Mouse (Mus musculus) layer of hippocampus, postnatal 10 days (tissue): ENCODE data around the gene Ufsp1. TPM values are rescaled to one million over a fixed set of nuclear protein-coding genes. Genes with fewer than 3 reads are reported as not detected.

Source experiments
- DNase-seq, 2 experiments: peaks; one replicate each; pipeline ENCODE4 v3.0.0; 2021; ENCODE audit warnings: low spot score in 2 of 2
- total RNA-seq, 2 experiments: library from RNA; stranded (reverse); gene quantifications; 2 replicates each; pipeline ENCODE4 v1.2.3; 2021

The Ufsp1 gene
- total RNA-seq, 2 experiments from 2014 or later, result 20.4 to 21.8 TPM

DNA sequence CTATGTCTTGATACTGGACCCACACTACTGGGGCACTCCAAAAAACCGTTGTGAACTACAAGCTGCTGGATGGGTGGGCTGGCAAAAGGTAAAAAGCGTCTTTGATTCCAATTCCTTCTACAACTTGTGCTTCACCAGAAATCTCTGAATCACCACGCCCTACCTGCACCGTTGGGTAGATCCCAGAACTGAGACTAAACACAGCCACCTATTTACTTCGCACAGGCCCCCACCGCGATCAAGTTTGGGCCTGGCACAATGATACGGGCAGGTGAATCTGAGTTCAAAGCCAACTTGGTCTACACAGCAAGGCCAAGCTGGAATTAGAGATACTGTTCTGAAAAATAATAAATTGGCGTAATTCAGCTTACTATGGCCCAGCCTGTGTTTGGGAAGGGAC is 867 bp downstream of the Ufsp1 start:
- no peak for DNase-seq

DNA sequence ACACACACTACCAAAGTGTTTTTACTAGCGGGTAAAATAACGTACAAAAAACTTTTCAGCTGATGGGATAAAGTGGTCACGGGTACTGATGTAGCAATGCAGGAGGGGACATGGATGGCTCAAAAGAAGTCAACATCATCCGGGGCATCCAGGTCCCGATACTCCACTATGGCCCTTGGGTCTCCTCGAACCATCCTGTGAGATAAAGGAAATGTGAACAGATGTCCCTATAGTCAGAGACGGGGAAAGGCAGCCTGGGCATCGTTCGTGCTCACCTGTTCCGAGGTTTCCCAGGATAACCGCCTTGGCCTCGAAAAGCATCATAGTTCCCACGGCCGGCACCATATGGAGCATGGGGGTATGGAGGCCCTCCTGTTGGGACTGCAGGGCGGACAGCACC is 1.3 kb downstream of the Ufsp1 start:
- no peak for DNase-seq

DNA sequence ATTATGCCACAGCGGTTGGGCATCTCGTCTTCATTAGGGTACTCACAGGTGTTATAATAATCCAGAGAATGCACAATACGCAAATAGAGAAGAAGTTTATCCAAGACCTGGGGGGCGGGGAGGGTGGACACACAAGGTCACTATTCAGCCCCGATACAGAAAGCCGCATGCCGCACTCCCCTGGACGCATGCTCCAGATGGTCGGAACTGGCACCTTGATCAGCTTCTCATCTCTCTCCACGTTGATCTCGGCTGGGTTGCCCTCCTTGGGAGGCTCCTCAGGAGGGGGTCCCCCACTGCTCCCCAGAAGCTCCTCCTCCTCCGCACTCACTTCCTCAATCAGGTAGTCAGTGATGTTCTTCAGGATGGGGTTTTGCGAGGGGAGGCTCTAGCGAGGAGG is 2.7 kb downstream of the Ufsp1 start:
- no peak for DNase-seq

DNA sequence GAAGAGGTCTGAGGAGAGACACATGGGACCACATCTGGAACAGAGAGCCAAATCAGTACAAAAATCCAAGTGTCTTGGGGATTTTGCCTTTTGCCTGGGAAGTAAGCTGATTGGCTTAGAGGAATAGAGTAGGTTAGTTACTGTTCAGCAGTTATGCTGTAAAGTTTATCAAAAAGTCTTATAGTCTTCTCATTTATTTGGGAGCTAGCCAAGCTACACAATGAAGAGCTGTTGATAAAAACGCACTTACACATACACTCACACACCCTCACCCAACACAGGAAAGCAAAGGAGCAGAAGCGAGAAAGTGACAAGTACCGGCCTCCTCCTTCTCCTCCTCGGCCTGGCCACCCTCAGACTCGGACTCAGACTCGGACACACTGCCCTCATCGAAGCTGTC is 4.8 kb downstream of the Ufsp1 start:
- DNase-seq, result no peak

DNA sequence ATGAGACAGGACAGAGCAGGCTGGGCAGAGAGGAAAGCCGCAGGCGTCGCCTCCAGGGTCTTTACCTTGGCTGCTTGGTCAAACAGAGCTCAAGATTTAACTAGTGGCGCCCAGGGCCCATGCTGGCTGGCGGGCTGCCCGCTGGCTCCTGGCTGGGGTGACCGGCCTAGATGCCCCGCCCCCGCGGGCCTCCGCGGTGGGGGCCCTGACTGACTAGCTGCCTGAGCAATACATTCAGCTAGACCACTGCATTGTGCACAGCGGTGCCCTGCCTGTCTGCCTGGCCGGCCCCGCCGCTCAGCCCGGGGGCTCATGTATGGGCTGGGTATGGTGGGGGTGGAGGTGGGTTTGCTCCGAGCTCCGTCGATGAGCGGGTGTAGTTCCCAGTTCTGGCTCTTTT is 6.8 kb downstream of the Ufsp1 start:
- DNase-seq, result no peak

DNA sequence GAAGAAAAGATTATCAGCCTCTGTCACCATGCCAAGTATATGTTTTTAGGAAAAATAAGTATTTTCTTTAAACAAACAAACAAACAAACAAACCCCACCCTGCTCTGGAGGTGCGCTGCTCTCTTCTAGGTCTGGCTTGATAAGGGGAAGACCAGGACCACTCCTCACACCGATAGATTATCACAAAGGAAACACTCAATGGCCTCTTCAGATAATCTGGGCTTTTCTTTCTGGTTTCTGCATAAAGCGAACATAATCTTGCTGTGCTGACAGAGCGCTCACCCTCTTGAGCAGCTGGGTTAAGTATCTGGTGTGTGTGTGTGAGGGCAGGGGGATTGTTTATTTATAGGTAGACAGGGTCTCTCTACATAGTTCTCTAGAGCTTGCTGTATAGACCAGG is 9.2 kb downstream of the Ufsp1 start:
- no peak for DNase-seq

DNA sequence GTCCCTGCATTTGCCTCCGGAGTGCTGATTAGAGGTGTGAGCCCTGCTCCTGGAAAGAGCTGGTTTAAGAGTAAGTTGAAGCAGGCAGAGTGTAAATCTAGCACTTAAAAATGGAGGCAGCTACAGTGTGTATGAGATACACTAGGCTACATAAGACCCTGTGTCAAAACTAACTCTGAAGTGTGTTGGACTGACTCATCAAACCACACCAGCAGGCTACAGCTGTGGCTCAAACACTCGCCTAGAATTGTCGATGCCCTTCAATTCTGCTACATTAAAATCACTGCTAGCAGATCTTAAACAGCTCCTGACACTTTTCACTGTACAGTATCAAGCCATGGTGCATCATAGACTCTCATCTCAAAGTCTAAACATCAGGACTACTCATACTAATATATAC is 9.7 kb downstream of the Ufsp1 start:
- no peak for DNase-seq

DNA sequence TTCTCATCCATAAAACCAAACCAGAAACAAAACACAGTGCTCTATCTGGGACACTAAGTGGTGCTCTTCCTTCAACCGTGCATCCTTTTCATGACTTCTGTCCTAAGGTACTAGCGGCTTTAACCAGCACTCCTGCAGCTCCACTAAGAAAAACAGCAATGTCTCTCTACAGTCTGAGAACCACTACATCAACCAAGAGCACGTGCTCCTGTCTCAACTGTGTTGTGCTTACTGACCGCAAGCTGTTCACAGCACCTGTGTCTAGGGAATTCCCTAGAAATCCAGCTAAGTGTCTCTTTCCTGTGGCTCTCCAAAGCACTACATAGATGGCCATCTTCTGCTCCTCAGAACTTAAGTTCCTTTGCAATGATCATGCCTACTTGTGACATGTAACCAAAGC is 10.4 kb downstream of the Ufsp1 start:
- no peak for DNase-seq

DNA sequence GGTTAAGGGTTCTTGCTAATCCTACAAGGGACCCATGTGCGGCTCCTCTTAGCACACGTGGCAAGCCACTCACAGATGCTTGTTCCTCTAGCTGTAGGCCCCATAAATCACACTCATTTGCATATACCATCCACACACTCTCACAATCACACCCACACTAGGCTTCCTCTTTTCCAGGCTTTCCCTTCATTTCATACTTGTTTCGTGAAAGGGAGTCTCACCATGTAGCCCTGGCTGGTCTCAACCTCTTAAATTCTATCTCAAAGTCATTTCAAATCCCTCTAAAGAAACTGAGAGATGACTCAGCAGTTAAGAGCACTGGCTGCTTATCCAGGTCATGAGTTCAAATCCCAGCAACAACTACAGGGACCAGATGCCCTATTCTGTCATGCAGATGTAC is 11.4 kb downstream of the Ufsp1 start:
- DNase-seq, result no peak

DNA sequence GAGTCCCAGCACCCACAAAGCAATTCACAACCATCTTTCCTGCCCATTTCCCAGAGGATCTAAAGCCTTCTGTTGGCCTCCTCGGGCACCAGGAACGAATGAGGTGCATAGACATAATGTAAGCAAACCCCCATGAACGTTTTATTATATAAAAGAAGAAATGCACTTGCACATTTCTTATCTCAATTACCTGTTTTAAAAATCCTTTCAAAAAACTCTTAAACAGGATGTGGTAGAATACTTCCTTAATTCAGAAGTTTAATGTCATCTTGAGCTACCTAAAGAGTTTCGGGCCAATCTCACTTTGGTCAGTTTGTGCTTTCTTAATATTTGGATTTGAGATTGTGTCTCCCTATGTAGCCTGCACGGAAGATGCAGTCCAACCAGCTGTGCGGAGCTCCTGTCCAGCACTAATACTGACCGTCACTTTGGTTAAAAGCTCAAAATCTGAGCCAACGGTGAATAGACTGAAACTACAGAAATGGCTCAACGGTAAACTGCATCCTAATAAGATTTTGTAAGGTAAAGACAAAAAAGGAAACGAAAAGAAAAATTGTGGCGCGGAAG is 12.1 kb downstream of the Ufsp1 start:
- no peak for DNase-seq

DNA sequence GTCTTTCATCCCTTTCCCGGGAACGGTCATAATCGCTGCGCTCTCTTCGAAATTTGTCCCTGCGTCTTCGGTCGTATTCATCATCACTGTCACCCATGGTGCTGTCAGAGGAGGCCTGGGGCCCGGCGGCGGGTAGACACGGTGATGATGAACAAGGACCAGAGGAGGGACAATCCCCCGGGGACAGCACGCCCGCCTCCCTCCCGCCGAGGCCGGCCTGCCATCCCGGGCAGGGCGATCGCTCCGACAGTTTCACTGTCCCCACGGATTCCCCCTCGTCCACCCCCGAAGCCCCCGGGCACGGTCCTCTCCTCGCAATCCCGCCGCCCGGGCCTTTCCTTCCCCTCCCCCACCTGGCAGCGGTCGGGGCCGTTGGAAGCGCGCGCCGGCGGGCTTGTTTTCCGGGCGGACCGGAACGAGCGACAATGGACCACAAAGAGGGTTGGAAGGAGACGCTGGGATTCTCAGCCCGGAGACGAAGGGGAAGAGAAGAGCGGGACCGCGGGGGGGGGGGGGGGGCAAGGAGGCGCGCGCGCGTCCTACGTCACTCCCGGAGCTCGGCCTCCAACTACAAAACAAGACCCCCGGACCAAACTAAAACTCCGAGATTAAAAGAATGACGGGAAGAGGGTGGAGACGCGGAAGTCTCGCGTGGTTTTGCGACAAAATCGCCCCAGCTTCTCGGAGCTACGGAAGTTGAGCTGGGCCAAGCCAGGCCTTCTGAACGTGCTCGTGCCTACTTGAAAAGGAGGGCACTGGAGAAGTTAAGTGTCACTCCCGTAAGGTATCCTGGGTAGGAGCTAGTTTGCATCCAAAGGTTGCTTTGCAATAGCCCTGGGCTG is 12.9 kb downstream of the Ufsp1 start, which contains the start of gene Srrt:
Gene Srrt (minus strand): TSS at position 604 of the 842 bp plus-strand sequence.
- DNase-seq, result peak; percentile 89 to 90

DNA sequence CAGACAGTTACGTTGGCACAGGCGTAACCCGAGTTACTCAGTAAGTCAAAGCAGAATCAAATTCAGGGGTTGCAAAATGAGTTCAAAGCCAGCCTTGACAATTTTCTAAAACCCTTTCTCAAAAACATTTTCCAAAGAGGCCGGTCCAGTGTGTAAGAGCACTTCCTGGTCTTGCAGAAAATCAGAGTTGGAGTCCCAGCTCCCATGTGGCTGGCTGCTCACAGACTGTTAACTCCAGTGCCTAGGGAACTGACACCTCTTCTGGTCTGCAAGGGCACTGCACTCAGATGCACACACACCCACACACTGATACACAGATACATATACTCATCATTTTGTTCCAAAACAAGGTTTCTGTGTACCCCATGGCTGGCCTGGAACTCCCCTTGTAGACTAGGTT is 13.9 kb downstream of the Ufsp1 start:
- DNase-seq, result no peak

DNA sequence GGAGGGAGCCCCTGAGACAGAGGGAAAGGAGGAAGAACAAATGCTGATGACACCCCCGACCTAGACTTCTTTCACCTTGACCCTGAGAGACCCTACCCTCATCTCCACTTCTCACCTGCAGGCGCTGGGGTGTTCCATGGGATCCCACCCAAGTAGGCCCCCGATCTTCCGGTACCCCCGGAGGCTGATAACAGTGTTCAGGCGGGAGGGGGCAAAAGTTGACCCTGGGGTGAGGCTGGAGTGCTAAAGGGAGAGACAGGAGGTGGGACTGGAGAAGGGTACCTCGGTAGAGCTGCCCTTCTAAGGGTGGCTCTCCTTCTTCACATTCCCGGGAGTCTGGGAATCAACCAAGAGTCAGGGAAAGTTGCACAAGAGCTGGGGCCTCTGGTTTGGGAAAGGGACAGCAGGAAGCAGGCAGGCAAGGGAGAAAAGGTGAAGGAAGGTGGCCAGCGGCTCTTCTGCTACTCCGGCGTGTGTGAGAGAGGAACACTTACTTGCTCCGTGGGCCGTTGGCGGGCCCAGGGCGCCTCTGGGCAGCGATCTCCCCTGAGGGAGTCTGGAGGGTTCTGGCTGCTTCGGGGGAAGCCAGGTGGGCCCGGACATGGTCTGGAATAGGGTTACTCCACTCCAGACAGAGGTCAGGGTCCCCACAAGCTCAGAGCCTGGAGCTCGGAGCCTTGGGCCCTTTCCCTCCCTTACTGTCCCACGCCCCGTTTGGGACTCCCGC is 19.2 kb downstream of the Ufsp1 start:
- DNase-seq, result no peak

DNA sequence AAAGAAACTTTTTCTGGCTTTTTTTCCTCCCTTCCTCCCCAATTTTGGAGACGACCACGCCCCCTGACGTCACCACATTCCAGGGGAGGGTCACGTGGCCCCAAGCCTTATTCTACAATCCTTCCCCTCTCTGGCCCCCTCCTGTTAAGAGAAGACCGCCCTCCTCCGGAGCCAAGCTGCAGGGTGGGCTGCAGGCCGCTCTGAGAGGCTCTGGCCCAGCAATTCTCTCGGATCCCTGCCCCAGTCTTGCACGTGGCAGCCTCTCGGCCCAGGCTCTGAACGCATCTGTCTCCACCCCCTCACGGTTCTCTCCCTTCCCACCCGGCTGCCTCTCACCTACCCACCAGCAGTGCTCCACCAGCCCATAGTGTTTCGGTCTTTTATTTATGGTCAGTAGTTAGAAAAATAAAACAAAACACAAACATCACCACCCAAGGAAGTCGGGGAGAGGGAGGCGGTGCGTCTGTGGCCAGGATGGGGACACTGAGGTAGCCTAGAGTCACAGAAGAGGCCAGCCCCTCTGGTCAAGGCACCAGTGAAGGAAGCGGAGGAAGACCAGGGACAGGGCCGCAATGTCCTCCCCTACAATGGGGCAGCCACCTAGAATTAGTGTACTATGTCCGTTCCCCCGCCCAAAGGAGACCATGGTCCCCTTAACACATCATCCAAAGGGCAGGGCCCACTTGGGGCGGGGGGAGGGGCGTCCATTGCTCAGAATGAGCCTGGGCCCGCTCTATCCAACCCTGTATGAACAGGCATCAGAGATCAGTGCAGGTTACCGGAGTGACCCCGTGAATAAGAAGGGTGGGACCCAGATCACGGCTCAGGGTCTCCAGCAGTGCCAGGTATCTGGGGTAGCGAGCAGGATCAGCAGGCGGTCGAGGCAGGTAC is 20.0 kb downstream of the Ufsp1 start, which contains the start of gene Trip6:
Gene Trip6 (minus strand): TSS at position 212 of the 891 bp plus-strand sequence.
- DNase-seq, result peak; percentile 76 to 81

DNA sequence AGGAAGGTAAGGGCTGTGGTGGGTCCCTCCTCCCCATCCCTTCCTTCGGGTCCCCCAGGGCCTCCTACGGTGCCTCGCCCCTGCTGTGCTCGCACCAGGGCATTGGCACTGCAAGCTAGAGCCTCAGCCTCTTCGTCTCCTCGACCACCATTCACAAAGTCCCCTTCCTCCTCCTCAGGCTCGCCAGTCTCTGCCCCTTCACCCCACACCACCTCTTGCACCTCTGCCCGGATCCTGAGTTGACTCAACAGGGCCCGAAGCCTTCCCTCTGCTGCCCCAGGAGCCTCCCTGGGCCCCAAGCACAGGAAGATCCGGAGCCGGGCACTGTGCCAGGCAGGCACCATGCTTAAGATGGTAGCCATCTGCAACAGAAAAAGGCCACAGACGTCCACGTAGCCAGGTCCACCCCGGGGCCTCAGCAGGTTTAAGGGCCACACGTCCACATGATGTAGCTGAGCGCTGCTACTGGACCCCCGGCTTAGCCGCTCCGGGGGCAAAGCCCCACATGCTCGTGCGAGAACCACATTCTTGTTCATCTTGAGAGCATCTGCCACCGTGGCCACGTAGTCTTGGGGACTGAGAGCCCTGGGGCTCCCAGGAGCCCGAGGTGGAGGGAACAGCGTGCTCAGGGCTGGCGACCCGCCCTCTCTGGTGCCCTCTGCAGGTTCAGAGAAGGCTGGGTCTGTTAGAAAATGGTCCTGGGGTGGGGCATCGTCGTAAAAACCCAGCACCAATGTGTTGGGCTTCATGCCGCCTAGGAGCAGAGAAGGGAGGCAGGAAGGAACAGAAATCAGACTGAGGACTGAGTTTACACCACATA is 20.9 kb downstream of the Ufsp1 start:
- DNase-seq, result peak in 1 of 2 experiments; percentile 47

DNA sequence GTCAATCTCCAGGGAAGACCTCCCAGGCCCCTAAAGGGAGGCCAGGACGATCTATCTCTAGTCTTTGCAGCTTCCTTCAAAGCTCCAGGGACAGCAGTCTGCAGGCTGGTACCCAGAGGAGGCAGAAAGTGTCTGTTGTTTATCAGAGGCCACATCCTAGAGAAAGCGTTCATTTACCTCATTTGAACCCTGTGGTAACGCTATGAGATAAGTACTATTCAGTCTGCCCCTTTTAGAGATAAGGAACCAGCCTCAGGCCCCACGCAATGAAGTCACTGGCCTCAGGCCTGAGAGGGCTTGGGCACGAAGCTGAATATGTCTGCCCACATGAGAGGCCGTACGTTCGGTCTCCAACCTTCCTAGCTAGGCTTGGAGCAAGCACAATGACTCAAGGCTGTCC is 22.9 kb downstream of the Ufsp1 start:
- no peak for DNase-seq

DNA sequence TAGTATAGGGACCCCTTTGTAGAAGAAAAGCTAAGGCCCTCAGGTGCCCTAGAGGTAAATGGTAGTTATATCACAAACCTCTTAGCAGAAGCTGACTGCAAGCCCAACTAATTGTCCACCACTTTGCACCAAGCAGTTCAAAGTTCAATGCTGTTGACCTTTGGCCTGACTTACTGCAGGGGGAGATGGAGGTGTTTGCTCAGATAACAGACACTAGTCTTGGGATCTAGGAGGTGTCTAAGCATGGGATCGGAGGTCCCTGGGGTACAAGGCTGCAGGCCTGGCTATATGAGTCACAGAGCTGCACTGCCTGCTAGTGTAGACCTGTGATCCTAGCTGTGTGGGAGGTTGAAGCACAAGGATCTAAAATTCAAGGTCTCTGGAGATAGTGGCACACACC is 24.1 kb downstream of the Ufsp1 start:
- no peak for DNase-seq

DNA sequence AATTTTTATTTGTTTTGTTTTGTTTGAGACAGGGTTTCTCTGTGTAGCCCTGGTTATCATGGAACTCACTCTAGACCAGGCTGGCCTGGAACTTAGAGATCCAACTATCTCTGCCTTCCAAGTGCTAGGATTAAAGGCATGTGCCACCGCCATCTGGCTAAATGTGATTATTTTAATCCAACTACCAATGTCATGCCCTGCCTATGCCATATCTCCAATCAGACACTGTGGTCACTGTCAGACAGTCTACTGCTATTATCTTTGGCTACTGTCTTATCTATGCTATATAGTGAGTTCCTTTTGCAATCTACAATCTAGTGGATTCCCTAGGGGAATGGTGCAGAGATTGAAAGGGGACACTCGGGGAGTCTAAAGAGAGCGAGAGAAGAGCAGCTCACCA is 26.6 kb downstream of the Ufsp1 start:
- no peak for DNase-seq

DNA sequence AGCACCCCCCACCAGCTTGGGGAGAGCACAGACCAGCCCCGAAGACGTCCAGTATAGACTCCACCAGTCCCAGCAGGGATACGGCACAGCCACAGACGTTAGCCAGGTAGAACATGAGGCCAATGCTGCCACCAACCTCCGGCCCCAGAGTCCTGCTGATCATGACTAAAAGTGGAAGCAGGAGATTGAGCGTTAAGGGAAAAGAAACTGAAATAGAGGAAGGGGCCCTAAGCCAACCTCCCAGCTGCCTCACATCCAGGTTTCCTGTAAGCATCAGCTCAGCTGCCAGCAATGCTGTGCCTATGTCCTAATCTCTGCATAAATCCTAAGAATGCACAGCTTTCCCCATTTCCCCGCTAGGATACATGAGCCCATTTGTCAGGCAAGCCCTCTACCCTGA is 36.5 kb downstream of the Ufsp1 start:
- no peak for DNase-seq

DNA sequence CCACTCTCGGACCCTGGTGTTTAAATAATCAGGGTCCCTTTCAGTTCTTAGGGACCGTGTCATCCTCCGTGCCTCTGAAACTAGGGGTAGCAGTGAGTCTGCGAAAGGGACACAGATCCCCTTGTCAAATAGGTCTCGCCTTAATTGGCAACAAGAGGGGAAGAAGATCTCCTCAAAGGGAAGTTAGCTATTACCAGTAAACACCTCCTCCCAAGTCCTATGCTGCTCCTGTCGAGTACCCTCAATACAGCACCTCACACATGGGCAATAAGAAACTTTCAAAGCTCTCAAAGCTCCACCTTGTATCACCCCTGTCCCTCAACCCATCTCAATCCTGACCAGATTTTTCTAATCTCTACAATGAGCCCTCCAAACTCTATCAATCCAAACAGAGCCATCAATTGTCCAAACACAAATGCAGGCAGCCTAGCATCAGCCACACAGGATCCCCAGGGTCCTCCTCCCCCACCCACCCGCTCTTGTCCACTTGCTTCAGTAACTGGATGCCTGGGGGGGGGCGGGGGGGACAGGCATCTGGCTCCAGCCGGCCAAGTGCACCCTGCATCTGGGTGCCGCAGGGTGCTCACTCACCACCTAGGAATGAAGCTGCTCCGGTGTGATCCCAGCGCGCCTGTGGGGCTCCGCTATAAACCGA is 38.6 kb downstream of the Ufsp1 start:
- no peak for DNase-seq
